Mouse (Mus musculus): ENCODE measurements around the gene Akr1cl. TPM values are rescaled to one million over a fixed set of nuclear protein-coding genes. Genes with fewer than 3 reads are reported as not detected.

Gene Akr1cl
- 0.23 TPM for polyA plus RNA-seq (2017; shearing (Covaris generic))

DNA sequence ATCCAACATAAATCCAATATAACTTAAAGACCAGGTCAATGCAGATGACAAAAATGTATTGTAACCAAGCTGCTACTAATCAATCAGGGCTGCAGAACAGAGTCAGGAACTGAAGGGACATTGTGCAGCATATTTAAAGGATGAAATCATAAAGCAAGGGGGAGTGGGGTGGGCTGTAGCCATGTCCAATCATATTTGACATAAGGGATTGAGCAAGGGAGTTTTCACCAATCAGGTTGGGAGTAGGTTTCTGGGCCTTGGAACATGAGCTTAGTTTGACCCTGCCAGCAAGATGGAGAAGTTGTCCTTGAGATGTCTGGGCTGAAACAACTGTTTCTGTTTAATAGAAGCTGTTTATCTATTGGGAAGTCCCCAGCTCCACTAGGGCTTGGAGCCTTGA, at the start of gene Akr1cl:
Gene Akr1cl (minus strand): TSS at position 119 of the 400 bp plus-strand sequence.

DNA sequence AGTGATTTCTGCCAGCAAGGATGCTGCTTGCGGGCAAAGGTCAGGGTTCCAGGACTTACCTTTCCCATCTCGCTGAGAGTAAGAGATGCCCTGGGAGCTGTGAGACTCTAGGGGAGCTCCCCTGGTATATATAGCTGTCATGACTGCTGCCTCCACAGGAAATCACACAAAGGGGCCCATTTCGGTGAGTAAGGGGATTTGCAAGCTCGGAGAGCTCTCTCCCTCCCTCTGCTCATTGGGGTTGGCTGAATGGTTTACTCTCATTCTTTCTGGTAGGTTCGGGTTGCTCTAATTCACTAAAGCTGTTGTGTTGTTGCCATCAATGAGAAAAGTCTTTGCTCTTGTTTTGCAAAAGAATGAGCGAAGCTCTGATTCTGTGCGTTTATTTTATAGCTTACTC, 49.6 kb upstream of the Akr1cl start, which contains the start of gene Crygb:
Gene Crygb (minus strand): TSS at position 101 of the 400 bp plus-strand sequence.

DNA sequence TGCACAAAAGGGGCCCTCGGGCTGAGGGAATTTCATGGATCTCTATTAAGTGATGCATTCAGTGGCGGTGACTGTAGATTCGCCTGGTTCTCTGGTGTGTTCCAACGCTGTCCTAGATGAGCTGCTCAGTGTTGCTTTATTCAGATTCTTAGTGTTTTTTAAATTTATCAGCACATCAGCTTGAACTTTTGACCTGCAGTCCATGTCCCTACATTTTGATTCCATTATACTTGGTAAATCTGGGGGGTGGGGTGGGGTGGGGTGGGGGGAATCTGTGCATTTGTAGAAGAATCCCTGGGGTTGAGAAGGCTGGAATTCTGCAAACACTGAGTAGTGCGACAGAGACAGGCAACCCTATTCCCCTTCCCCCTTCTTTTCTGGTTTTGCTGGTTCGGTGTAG, 41.0 kb upstream of the Akr1cl start, which contains the start of gene Crygc:
Gene Crygc (minus strand): TSS at position 101 of the 400 bp plus-strand sequence.

DNA sequence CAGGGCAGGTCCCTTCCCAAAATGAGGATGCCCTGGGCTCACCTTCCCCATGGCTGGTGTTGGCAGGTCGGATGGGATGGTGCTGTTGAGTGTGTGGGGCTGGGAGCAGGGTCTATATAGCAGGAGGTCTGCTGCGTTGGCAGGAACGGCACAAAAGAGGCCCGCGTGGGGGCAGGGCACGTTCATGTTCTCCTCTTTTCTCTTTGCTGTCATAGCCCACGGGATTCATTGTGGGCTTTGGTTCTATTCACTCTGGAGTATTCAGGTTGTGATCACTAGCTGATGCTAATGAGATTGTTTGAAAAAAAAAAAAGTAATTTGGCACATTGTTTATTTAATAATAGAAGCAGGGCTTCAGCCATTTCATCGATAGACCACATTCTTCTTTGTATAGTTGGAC, 30.8 kb upstream of the Akr1cl start, which contains the start of gene Crygd:
Gene Crygd (minus strand): TSS at position 101 of the 400 bp plus-strand sequence.

GRCm38 (mm10) chr1:65050952-65051351, 18.4 kb upstream of the Akr1cl start, which contains the start of gene Cryge:
Gene Cryge (minus strand): TSS chr1:65051149.

Other genes starting within 250 kb of the Akr1cl start
- 14.8 TPM for gene Plekhm3, start 75.9 kb downstream of the Akr1cl start, polyA plus RNA-seq (2017; shearing (Covaris generic))
- not detected for gene Cryge, start 18.4 kb upstream of the Akr1cl start, polyA plus RNA-seq (2017; shearing (Covaris generic))
- gene Crygd, start 30.7 kb upstream of the Akr1cl start, polyA plus RNA-seq (2017; shearing (Covaris generic)) = not detected
- gene Crygc, start 40.9 kb upstream of the Akr1cl start, polyA plus RNA-seq (2017; shearing (Covaris generic)) = not detected
- not detected for gene Crygb, start 49.5 kb upstream of the Akr1cl start, polyA plus RNA-seq (2017; shearing (Covaris generic))
- gene Cryga, start 70.6 kb upstream of the Akr1cl start, polyA plus RNA-seq (2017; shearing (Covaris generic)) = not detected
- gene Gm28845, start 86.8 kb upstream of the Akr1cl start, polyA plus RNA-seq (2017; shearing (Covaris generic)) = not detected
- not detected for gene D630023F18Rik, start 90.5 kb upstream of the Akr1cl start, polyA plus RNA-seq (2017; shearing (Covaris generic))
- gene Idh1, start 153.7 kb upstream of the Akr1cl start, polyA plus RNA-seq (2017; shearing (Covaris generic)) = 16.9 TPM
- 32.1 TPM for gene Pikfyve, start 153.9 kb upstream of the Akr1cl start, polyA plus RNA-seq (2017; shearing (Covaris generic))
- gene Pth2r, start 249.3 kb upstream of the Akr1cl start, polyA plus RNA-seq (2017; shearing (Covaris generic)) = not detected